Mouse (Mus musculus) retina, adult 2 months (tissue): ENCODE results near the gene Ifitm1.
"Not testable (repeated sequence)": the region's sequence is repeated elsewhere in the genome, so short reads cannot be mapped to it uniquely, and the experiment has no call there.

Experiments used
- DNase-seq: peaks from one replicate; pipeline ENCODE4 v3.0.0-alpha.2; 2012; ENCODE audit warnings: low read depth, low spot score

Ifitm1 gene

GRCm38 (mm10) chr7:141011238-141011770 lies 44.3 kb downstream of the Ifitm1 start:
- DNase-seq, result no peak

GRCm38 (mm10) chr7:141016707-141017697 lies 50.0 kb downstream of the Ifitm1 start:
- no peak for DNase-seq

GRCm38 (mm10) chr7:141017824-141018223 lies 50.8 kb downstream of the Ifitm1 start, which contains the start of gene Ifitm6:
Gene Ifitm6 (minus strand): TSS chr7:141017924.
- DNase-seq, result not testable (repeated sequence)

GRCm38 (mm10) chr7:141019028-141019427 lies 52.0 kb downstream of the Ifitm1 start:
- no peak for DNase-seq
